Mouse (Mus musculus): Measurements from ENCODE around the gene Aak1.

Aak1 gene

GRCm38 (mm10) chr6:86848915-86849644 is at the start of gene Aak1:
Aak1 (plus strand) TSS chr6:86849517.
- peak; percentile 93 for DNase-seq (ENCODE audit: low spot score)

- no peak for DNase-seq (ENCODE audit: low spot score)
Observed at GRCm38 (mm10) chr6:86800467-86800866, 48.9 kb upstream of the Aak1 start.

GRCm38 (mm10) chr6:86801431-86801830 is 47.9 kb upstream of the Aak1 start:
- DNase-seq (ENCODE audit: low spot score) = no peak

GRCm38 (mm10) chr6:86804646-86805045 is 44.7 kb upstream of the Aak1 start:
- DNase-seq (ENCODE audit: low spot score) = no peak

GRCm38 (mm10) chr6:86806455-86807086 is 42.7 kb upstream of the Aak1 start:
- peak; percentile 60 for DNase-seq (ENCODE audit: low spot score)

- no peak for DNase-seq (ENCODE audit: low spot score)
Observed at GRCm38 (mm10) chr6:86812919-86813318, 36.4 kb upstream of the Aak1 start.

GRCm38 (mm10) chr6:86813341-86813740 is 36.0 kb upstream of the Aak1 start:
- DNase-seq (ENCODE audit: low spot score) = no peak

- DNase-seq (ENCODE audit: low spot score) = no peak
Observed at GRCm38 (mm10) chr6:86814926-86815325, 34.4 kb upstream of the Aak1 start.

GRCm38 (mm10) chr6:86815436-86815835 is 33.9 kb upstream of the Aak1 start:
- no peak for DNase-seq (ENCODE audit: low spot score)

GRCm38 (mm10) chr6:86816586-86816985 is 32.7 kb upstream of the Aak1 start:
- peak; percentile 16 for DNase-seq (ENCODE audit: low spot score)

GRCm38 (mm10) chr6:86818914-86819313 is 30.4 kb upstream of the Aak1 start:
- DNase-seq (ENCODE audit: low spot score) = no peak

- DNase-seq (ENCODE audit: low spot score) = no peak
Observed at GRCm38 (mm10) chr6:86819926-86820325, 29.4 kb upstream of the Aak1 start.

GRCm38 (mm10) chr6:86820690-86821089 is 28.6 kb upstream of the Aak1 start:
- no peak for DNase-seq (ENCODE audit: low spot score)

GRCm38 (mm10) chr6:86822285-86823050 is 26.8 kb upstream of the Aak1 start:
- no peak for DNase-seq (ENCODE audit: low spot score)

- DNase-seq (ENCODE audit: low spot score) = no peak
Observed at GRCm38 (mm10) chr6:86823051-86823431, 26.3 kb upstream of the Aak1 start.

GRCm38 (mm10) chr6:86823824-86824223 is 25.5 kb upstream of the Aak1 start:
- DNase-seq (ENCODE audit: low spot score) = no peak

- no peak for DNase-seq (ENCODE audit: low spot score)
Observed at GRCm38 (mm10) chr6:86824401-86824800, 24.9 kb upstream of the Aak1 start.

- no peak for DNase-seq (ENCODE audit: low spot score)
Observed at GRCm38 (mm10) chr6:86827432-86827831, 21.9 kb upstream of the Aak1 start.

GRCm38 (mm10) chr6:86829768-86830167 is 19.5 kb upstream of the Aak1 start:
- DNase-seq (ENCODE audit: low spot score) = no peak

GRCm38 (mm10) chr6:86830738-86831500 is 18.4 kb upstream of the Aak1 start:
- DNase-seq (ENCODE audit: low spot score) = no peak

GRCm38 (mm10) chr6:86832802-86833502 is 16.4 kb upstream of the Aak1 start:
- DNase-seq (ENCODE audit: low spot score) = no peak

GRCm38 (mm10) chr6:86839089-86839488 is 10.2 kb upstream of the Aak1 start:
- no peak for DNase-seq (ENCODE audit: low spot score)
